Mouse (Mus musculus): ENCODE results near the gene Jkamp.
"Not testable (repeated sequence)": the region's sequence is repeated elsewhere in the genome, so short reads cannot be mapped to it uniquely, and the experiment has no call there.

Gene Jkamp

GRCm38 (mm10) chr12:72085329-72086165, at the start of gene Jkamp, which contains the start of gene L3hypdh:
Gene Jkamp, plus strand, starts transcription at chr12:72085589.
Gene L3hypdh, minus strand, starts transcription at chr12:72085439.
- peak; percentile 94 for DNase-seq (ENCODE audit: low spot score)

GRCm38 (mm10) chr12:72036097-72036661, 49.2 kb upstream of the Jkamp start:
- DNase-seq (ENCODE audit: low spot score): no peak

GRCm38 (mm10) chr12:72037049-72037448, 48.3 kb upstream of the Jkamp start:
- DNase-seq (ENCODE audit: low spot score): no peak

GRCm38 (mm10) chr12:72038866-72039265, 46.5 kb upstream of the Jkamp start:
- no peak for DNase-seq (ENCODE audit: low spot score)

GRCm38 (mm10) chr12:72039501-72039900, 45.9 kb upstream of the Jkamp start:
- no peak for DNase-seq (ENCODE audit: low spot score)

GRCm38 (mm10) chr12:72041238-72041637, 44.2 kb upstream of the Jkamp start:
- no peak for DNase-seq (ENCODE audit: low spot score)

- DNase-seq (ENCODE audit: low spot score): no peak
Observed at GRCm38 (mm10) chr12:72047513-72047912, 37.9 kb upstream of the Jkamp start.

GRCm38 (mm10) chr12:72050156-72050555, 35.2 kb upstream of the Jkamp start:
- DNase-seq (ENCODE audit: low spot score): not testable (repeated sequence)

- DNase-seq (ENCODE audit: low spot score): no peak
Observed at GRCm38 (mm10) chr12:72050821-72051220, 34.6 kb upstream of the Jkamp start.

- DNase-seq (ENCODE audit: low spot score): no peak
Observed at GRCm38 (mm10) chr12:72052571-72052970, 32.8 kb upstream of the Jkamp start.

GRCm38 (mm10) chr12:72053303-72053702, 32.1 kb upstream of the Jkamp start:
- DNase-seq (ENCODE audit: low spot score): no peak

GRCm38 (mm10) chr12:72053851-72054250, 31.5 kb upstream of the Jkamp start:
- DNase-seq (ENCODE audit: low spot score): no peak

GRCm38 (mm10) chr12:72057780-72058179, 27.6 kb upstream of the Jkamp start:
- no peak for DNase-seq (ENCODE audit: low spot score)

GRCm38 (mm10) chr12:72069626-72070326, 15.6 kb upstream of the Jkamp start:
- DNase-seq (ENCODE audit: low spot score): no peak

GRCm38 (mm10) chr12:72070327-72071269, 14.8 kb upstream of the Jkamp start, which contains the start of gene Gpr135:
Gene Gpr135, minus strand, starts transcription at chr12:72071125.
- peak; percentile 65 for DNase-seq (ENCODE audit: low spot score)

- no peak for DNase-seq (ENCODE audit: low spot score)
Observed at GRCm38 (mm10) chr12:72078248-72078647, 7.1 kb upstream of the Jkamp start.

- no peak for DNase-seq (ENCODE audit: low spot score)
Observed at GRCm38 (mm10) chr12:72081961-72082360, 3.4 kb upstream of the Jkamp start.

GRCm38 (mm10) chr12:72082370-72082769, 3.0 kb upstream of the Jkamp start:
- no peak for DNase-seq (ENCODE audit: low spot score)

GRCm38 (mm10) chr12:72083265-72083664, 2.1 kb upstream of the Jkamp start:
- DNase-seq (ENCODE audit: low spot score): no peak

- peak; percentile 44 for DNase-seq (ENCODE audit: low spot score)
Observed at GRCm38 (mm10) chr12:72084261-72085023, 947 bp upstream of the Jkamp start.

GRCm38 (mm10) chr12:72085024-72085328, 413 bp upstream of the Jkamp start:
- DNase-seq (ENCODE audit: low spot score): no peak

Data from ovary, postnatal 10 days (tissue).